Mouse (Mus musculus): ENCODE measurements around the gene Diexf. TPM values are rescaled to one million over a fixed set of nuclear protein-coding genes. Genes with fewer than 3 reads are reported as not detected.

Gene Diexf
- polyA plus RNA-seq, 2 experiments: 2.7 to 8.5 TPM

DNA sequence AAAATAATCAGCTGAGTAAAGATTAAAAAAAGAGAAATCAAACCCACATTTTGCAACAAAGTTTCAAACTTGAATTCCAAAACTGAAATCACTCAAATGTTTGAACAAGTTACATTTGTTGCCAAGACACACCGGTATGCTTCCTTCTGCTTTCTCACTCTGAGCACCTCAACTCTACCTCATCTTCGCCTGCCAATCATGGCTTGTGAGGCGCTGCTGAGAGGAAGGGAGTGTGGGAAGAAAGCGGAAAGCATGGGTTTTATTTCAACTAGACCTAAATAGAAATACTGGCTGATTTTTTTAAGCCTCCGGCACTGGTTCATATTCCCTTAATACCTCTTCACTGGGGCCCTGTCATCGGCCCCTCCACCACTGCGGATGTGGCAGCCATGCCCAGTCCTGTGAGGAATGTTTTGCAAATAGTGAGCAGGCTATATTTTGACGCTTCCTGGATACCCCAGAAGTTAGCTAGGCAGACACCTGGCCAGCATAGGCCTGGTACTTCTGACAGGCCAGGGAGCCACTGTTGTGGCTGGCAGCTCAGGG is 12.5 kb upstream of the Diexf start:
- H3K4me2 ChIP-seq (ENCODE audit: low read depth): no peak overlapping the region
- WGBS (ENCODE audit: insufficient replicate concordance): 43% methylated on average over 8 of the region's 8 CpGs
- no peak overlapping the region for H3K4me3 ChIP-seq (ENCODE audit: insufficient read depth in 1 of 2, low read depth in 2 of 2, low read length in 2 of 2)
- H3K4me1 ChIP-seq (replicated peaks; ENCODE audit: control insufficient read depth in 2 of 2, insufficient read depth in 2 of 2, low read length in 1 of 2): no peaks in the 10 kb centered on the region
- no peak for DNase-seq (ENCODE audit: low read depth in 3 of 3, low spot score in 3 of 3)
- H3K9ac ChIP-seq (replicated peaks): no peak overlapping the region
- H3K9me3 ChIP-seq (ENCODE audit: control insufficient read depth, low read length): no peaks in the 10 kb centered on the region
- H3K36me3 ChIP-seq (replicated peaks; ENCODE audit: control insufficient read depth, insufficient read depth, low read depth): no peaks in the 10 kb centered on the region
- TF ChIP-seq EP300 (IDR thresholded peaks at IDR 0.05; ENCODE audit: low read depth): no peak
- TF ChIP-seq CTCF (IDR thresholded peaks at IDR 0.05; ENCODE audit: low read depth): no peak
- no peaks in the 10 kb centered on the region for H3K27me3 ChIP-seq (ENCODE audit: control insufficient read depth, insufficient read depth, low read length)
- no peak overlapping the region for H3K27ac ChIP-seq
- no peak for ATAC-seq (ENCODE audit: insufficient read depth)

- Histone ChIP-seq H3K27ac (no peak overlapping the region), H3K4me2 (ENCODE audit: low read depth) (no peak overlapping the region), H3K9ac (replicated peaks) (no peak overlapping the region), H3K4me3 (ENCODE audit: insufficient read depth in 1 of 2, low read depth in 2 of 2, low read length in 2 of 2) (no peak overlapping the region), H3K9me3 (ENCODE audit: control insufficient read depth, low read length) (no peaks in the 10 kb centered on the region), H3K4me1 (replicated peaks; ENCODE audit: control insufficient read depth in 2 of 2, insufficient read depth in 2 of 2, low read length in 1 of 2) (no peaks in the 10 kb centered on the region), H3K36me3 (replicated peaks; ENCODE audit: control insufficient read depth, insufficient read depth, low read depth) (no peaks in the 10 kb centered on the region), H3K27me3 (ENCODE audit: control insufficient read depth, insufficient read depth, low read length) (no peaks in the 10 kb centered on the region)
- TF ChIP-seq EP300 (IDR thresholded peaks at IDR 0.05; ENCODE audit: low read depth) (no peak), CTCF (IDR thresholded peaks at IDR 0.05; ENCODE audit: low read depth) (no peak)
- WGBS (ENCODE audit: insufficient replicate concordance): 60% methylated on average over 7 of the region's 7 CpGs
- DNase-seq (ENCODE audit: low read depth in 3 of 3, low spot score in 3 of 3) (no peak), ATAC-seq (ENCODE audit: insufficient read depth) (no peak)
Measured at GRCm38 (mm10) chr1:193141118-193141517, 11.0 kb upstream of the Diexf start.

- DNase-seq (ENCODE audit: low read depth in 3 of 3, low spot score in 3 of 3) (no peak), ATAC-seq (ENCODE audit: insufficient read depth) (0 out of 2 replicates have a peak, but pooled peaks have one; percentile 28)
- Histone ChIP-seq H3K4me1 (replicated peaks; ENCODE audit: control insufficient read depth in 2 of 2, insufficient read depth in 2 of 2, low read length in 1 of 2) (no peaks in the 10 kb centered on the region), H3K27me3 (ENCODE audit: control insufficient read depth, insufficient read depth, low read length) (no peaks in the 10 kb centered on the region), H3K4me3 (ENCODE audit: insufficient read depth in 1 of 2, low read depth in 2 of 2, low read length in 2 of 2) (no peak overlapping the region), H3K9ac (replicated peaks) (no peak overlapping the region), H3K27ac (no peak overlapping the region), H3K36me3 (replicated peaks; ENCODE audit: control insufficient read depth, insufficient read depth, low read depth) (no peaks in the 10 kb centered on the region), H3K9me3 (ENCODE audit: control insufficient read depth, low read length) (no peaks in the 10 kb centered on the region), H3K4me2 (ENCODE audit: low read depth) (no peak overlapping the region)
- 21% methylated on average over 3 of the region's 3 CpGs for WGBS (ENCODE audit: insufficient replicate concordance)
- TF ChIP-seq EP300 (IDR thresholded peaks at IDR 0.05; ENCODE audit: low read depth) (no peak), CTCF (IDR thresholded peaks at IDR 0.05; ENCODE audit: low read depth) (no peak)
Measured at GRCm38 (mm10) chr1:193138669-193139068, 8.6 kb upstream of the Diexf start.

- H3K4me1 ChIP-seq (replicated peaks; ENCODE audit: control insufficient read depth in 2 of 2, insufficient read depth in 2 of 2, low read length in 1 of 2): no peaks in the 10 kb centered on the region
- DNase-seq (ENCODE audit: low read depth in 3 of 3, low spot score in 3 of 3) (no peak), ATAC-seq (ENCODE audit: insufficient read depth) (no peak)
- H3K27ac ChIP-seq: no peak overlapping the region
- TF ChIP-seq EP300 (IDR thresholded peaks at IDR 0.05; ENCODE audit: low read depth) (no peak), CTCF (IDR thresholded peaks at IDR 0.05; ENCODE audit: low read depth) (no peak)
- no peak overlapping the region for H3K4me2 ChIP-seq (ENCODE audit: low read depth)
- H3K4me3 ChIP-seq (ENCODE audit: insufficient read depth in 1 of 2, low read depth in 2 of 2, low read length in 2 of 2): no peak overlapping the region
- no peaks in the 10 kb centered on the region for H3K27me3 ChIP-seq (ENCODE audit: control insufficient read depth, insufficient read depth, low read length)
- no peaks in the 10 kb centered on the region for H3K36me3 ChIP-seq (replicated peaks; ENCODE audit: control insufficient read depth, insufficient read depth, low read depth)
- no peak overlapping the region for H3K9ac ChIP-seq (replicated peaks)
- H3K9me3 ChIP-seq (ENCODE audit: control insufficient read depth, low read length): no peaks in the 10 kb centered on the region
- 34% methylated on average over 7 of the region's 7 CpGs for WGBS (ENCODE audit: insufficient replicate concordance)
Measured at GRCm38 (mm10) chr1:193138087-193138486, 8.0 kb upstream of the Diexf start.

DNA sequence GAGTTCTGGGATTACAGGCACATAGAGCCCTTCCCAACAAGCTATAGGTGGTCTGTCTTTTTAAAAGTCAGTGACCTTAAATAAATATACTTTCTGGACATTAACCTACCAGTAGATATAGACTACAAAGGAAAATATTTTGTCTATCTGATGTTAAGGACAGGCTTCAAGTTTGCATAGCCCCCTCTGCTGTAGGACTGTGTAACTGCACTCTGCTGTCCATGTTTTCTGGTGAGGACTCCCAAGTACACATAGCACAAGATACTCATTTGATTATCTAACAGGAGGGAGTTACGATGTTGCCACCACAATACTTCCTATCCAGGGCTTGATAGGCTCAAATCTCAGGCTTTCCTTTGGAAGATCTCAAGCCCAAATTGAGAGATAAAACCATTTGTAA is 3.7 kb upstream of the Diexf start:
- no peak for ATAC-seq (ENCODE audit: insufficient read depth)

More for the DNA sequence above, 3.7 kb upstream of the Diexf start:
- no peaks in the 10 kb centered on the region for H3K9me3 ChIP-seq (ENCODE audit: control insufficient read depth, low read length)
- WGBS (ENCODE audit: insufficient replicate concordance): 46% methylated on average over 1 of the region's 1 CpGs
- TF ChIP-seq EP300 (IDR thresholded peaks at IDR 0.05; ENCODE audit: low read depth) (no peak), CTCF (IDR thresholded peaks at IDR 0.05; ENCODE audit: low read depth) (peak; percentile 58)
- H3K4me1 ChIP-seq (replicated peaks; ENCODE audit: control insufficient read depth in 2 of 2, insufficient read depth in 2 of 2, low read length in 1 of 2): peaks cover 9 to 11% of the 10 kb centered on the region in 2 experiments; a peak in 3 of 4 replicates
- DNase-seq (ENCODE audit: low read depth in 3 of 3, low spot score in 3 of 3): no peak
- no peak overlapping the region for H3K4me2 ChIP-seq (ENCODE audit: low read depth)
- H3K27ac ChIP-seq: no peak overlapping the region
- no peak overlapping the region for H3K4me3 ChIP-seq (ENCODE audit: insufficient read depth in 1 of 2, low read depth in 2 of 2, low read length in 2 of 2)
- H3K9ac ChIP-seq (replicated peaks): no peak overlapping the region
- no peaks in the 10 kb centered on the region for H3K36me3 ChIP-seq (replicated peaks; ENCODE audit: control insufficient read depth, insufficient read depth, low read depth)
- H3K27me3 ChIP-seq (ENCODE audit: control insufficient read depth, insufficient read depth, low read length): no peaks in the 10 kb centered on the region

Data from liver, embryonic 14.5 days (tissue).